Mouse (Mus musculus) lung, embryonic 15.5 days (tissue): Measurements from ENCODE around the gene Pes1. TPM values are rescaled to one million over a fixed set of nuclear protein-coding genes. Genes with fewer than 3 reads are reported as not detected.

Experiments used
- ATAC-seq: fragments of 200-750 bp; cut with Nextera tagmentation; 2 replicates; pipeline ENCODE4 v1.8.0; 2017; ENCODE audit warnings: moderate number of reproducible peaks, borderline replicate concordance; ENCODE audit not compliant: low FRiP score, low TSS enrichment; ENCODE audit errors: extremely low read depth
- H3K27ac ChIP-seq: fragments of 300-500 bp; sonication (generic); 2 replicates; pipeline ENCODE4 v1.5.1; 2015; ENCODE audit warnings: moderate library complexity, mild to moderate bottlenecking, inconsistent platforms
- H3K27me3 ChIP-seq: fragments of 300-500 bp; sonication (generic); 2 replicates; pipeline ENCODE4 v1.6.1; 2015; ENCODE audit warnings: inconsistent platforms
- H3K36me3 ChIP-seq: fragments of 300-500 bp; sonication (generic); 2 replicates; pipeline ENCODE4 v1.6.1; 2015; ENCODE audit warnings: inconsistent platforms
- H3K4me1 ChIP-seq: fragments of 300-500 bp; sonication (generic); 2 replicates; pipeline ENCODE4 v1.6.1; 2015; ENCODE audit warnings: inconsistent platforms
- H3K4me2 ChIP-seq: fragments of 300-500 bp; sonication (generic); 2 replicates; pipeline ENCODE4 v1.6.1; 2015; ENCODE audit warnings: inconsistent platforms, mild to moderate bottlenecking, moderate library complexity
- H3K4me3 ChIP-seq: fragments of 300-500 bp; sonication (generic); 2 replicates; pipeline ENCODE4 v1.5.1; 2015; ENCODE audit warnings: mild to moderate bottlenecking, inconsistent platforms
- H3K9ac ChIP-seq: fragments of 300-500 bp; sonication (generic); 2 replicates; pipeline ENCODE4 v1.6.1; 2015; ENCODE audit warnings: inconsistent platforms
- H3K9me3 ChIP-seq: fragments of 300-500 bp; sonication (generic); 2 replicates; pipeline ENCODE4 v1.6.1; 2016; ENCODE audit warnings: inconsistent platforms
- WGBS: fragments of 180-500 bp; shearing (Covaris S2); methylation state at CpG from one replicate; pipeline ENCODE4 v1.1.7; 2015; 5-methylcytosine and 5-hydroxymethylcytosine counted together
- polyA plus RNA-seq: library from polyadenylated mRNA; unstranded; fragments of >200 nt; fragmentation: Nextera tagmentation; extraction: Ambion mirVana; gene quantifications from 2 replicates; pipeline ENCODE4 v1.2.1, GENCODE M21; 2015

Pes1 gene
- 76.2 and 78.1 TPM in 2 replicates for polyA plus RNA-seq

DNA sequence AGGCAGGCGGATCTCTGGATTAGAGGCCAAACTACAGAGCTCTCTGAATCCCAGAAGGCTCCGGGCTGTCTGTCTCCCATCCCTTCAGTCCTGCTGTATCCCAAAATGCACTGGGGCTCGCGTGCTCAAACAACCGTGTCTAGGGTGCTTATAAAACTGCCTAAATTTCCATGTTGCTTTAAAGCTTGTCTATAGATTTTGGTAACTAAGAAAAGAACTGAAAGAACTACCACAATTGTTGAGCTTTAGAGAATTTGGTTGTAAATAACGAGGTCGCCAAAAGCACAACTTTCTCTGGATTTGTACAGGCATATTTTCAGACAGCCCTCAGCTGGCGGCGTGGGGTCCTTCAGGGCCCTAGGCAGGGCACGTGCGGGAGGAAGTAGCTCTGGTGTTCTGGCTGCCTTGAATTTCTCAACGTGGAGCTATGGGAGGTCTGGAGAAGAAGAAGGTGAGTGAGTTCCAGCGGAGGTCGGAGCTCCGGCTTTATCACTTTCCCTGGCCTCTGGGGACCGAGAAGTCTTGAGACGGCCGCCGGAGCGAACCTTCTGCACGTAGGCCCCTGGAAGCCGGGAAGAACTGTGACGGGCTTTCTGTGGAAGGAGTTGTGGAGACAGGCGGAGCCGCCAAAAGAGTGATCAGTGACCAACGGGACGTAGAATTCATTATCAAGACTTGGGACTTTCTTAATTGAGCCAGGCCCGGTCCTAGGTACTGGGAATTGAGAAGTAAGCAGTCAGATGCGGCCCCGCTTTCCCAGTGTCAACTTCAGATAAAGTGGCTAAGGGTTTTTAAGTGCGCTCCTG lies at the start of gene Pes1:
Gene Pes1, plus strand, starts transcription at position 366 of the 806 bp plus-strand sequence.
- H3K27me3 ChIP-seq, result no peaks in the 10 kb centered on the region
- peaks cover 16% of the 10 kb centered on the region for H3K4me1 ChIP-seq
- H3K9ac ChIP-seq, result peak within 1 kb of the TSS; percentile 76
- WGBS, result 1% methylated on average over 31 of the region's 31 CpGs
- peaks cover 4% of the 10 kb centered on the region for H3K36me3 ChIP-seq
- H3K9me3 ChIP-seq, result no peaks in the 10 kb centered on the region
- ATAC-seq, result peak; percentile 94
- H3K4me2 ChIP-seq, result peak within 1 kb of the TSS; percentile 68
- peak within 1 kb of the TSS; percentile 81 for H3K4me3 ChIP-seq
- H3K27ac ChIP-seq, result peak within 1 kb of the TSS; percentile 66

GRCm38 (mm10) chr11:3914109-3914840 lies 49.5 kb upstream of the Pes1 start, which contains the start of gene Slc35e4:
Gene Slc35e4 (minus strand): TSS chr11:3914664.
- Histone ChIP-seq H3K36me3 (0 out of 2 replicates have a peak, but pooled peaks cover 3% of the 10 kb centered on the region), H3K9me3 (no peaks in the 10 kb centered on the region), H3K4me1 (peaks cover 38% of the 10 kb centered on the region), H3K27me3 (peaks cover 9% of the 10 kb centered on the region; the same call in 1 of the 2 replicates), H3K4me2 (peak within 1 kb of the TSS; percentile 95), H3K27ac (peak within 1 kb of the TSS; percentile 67), H3K4me3 (peak within 1 kb of the TSS; percentile 64), H3K9ac (peak within 1 kb of the TSS; percentile 51)
- peak; percentile 62 for ATAC-seq
- WGBS, result under 1% methylated on average over 28 of the region's 28 CpGs

DNA sequence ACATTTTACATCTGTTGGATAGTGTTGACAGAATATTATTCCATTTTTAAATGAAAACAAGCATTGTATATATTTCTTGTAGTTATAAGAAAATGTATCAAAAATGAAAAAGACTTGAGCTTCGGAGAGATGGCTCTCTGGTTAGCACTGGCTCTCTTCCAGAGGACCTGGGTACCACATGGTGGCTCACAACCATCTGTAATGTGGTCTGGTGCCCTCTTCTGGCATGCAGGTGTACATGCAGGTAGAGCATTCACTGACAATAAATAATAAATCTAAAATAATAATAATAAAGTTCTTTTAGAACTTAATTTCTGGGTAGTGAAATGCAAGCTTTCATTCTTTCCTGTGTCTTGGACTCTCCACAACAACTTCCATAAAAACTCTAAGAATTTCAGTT lies 45.0 kb upstream of the Pes1 start:
- no peak for ATAC-seq
- no peak overlapping the region for H3K4me3 ChIP-seq
- no peak overlapping the region for H3K4me2 ChIP-seq
- H3K27ac ChIP-seq, result no peak overlapping the region
- no peaks in the 10 kb centered on the region for H3K9me3 ChIP-seq
- 0 out of 2 replicates have a peak, but pooled peaks cover 3% of the 10 kb centered on the region for H3K36me3 ChIP-seq
- 52% methylated on average over 1 of the region's 1 CpGs for WGBS
- H3K9ac ChIP-seq, result no peak overlapping the region
- peaks cover 7% of the 10 kb centered on the region for H3K4me1 ChIP-seq
- H3K27me3 ChIP-seq, result no peaks in the 10 kb centered on the region

GRCm38 (mm10) chr11:3920476-3920875 lies 43.3 kb upstream of the Pes1 start:
- no peak for ATAC-seq

GRCm38 (mm10) chr11:3921281-3921850 lies 42.4 kb upstream of the Pes1 start:
- Histone ChIP-seq H3K9ac (no peak overlapping the region), H3K36me3 (0 out of 2 replicates have a peak, but pooled peaks cover 3% of the 10 kb centered on the region), H3K9me3 (no peaks in the 10 kb centered on the region), H3K4me2 (no peak overlapping the region), H3K4me3 (no peak overlapping the region), H3K27ac (no peak overlapping the region), H3K27me3 (no peaks in the 10 kb centered on the region), H3K4me1 (no peaks in the 10 kb centered on the region)
- 33% methylated on average over 8 of the region's 8 CpGs for WGBS
- peak; percentile 64; the same call in 1 of the 2 replicates for ATAC-seq

More at GRCm38 (mm10) chr11:3920476-3920875, 43.3 kb upstream of the Pes1 start:
- Histone ChIP-seq H3K9ac (no peak overlapping the region), H3K9me3 (no peaks in the 10 kb centered on the region), H3K27me3 (no peaks in the 10 kb centered on the region), H3K27ac (no peak overlapping the region), H3K4me1 (no peaks in the 10 kb centered on the region), H3K4me2 (no peak overlapping the region), H3K36me3 (0 out of 2 replicates have a peak, but pooled peaks cover 3% of the 10 kb centered on the region), H3K4me3 (no peak overlapping the region)
- 82% methylated on average over 7 of the region's 7 CpGs for WGBS

DNA sequence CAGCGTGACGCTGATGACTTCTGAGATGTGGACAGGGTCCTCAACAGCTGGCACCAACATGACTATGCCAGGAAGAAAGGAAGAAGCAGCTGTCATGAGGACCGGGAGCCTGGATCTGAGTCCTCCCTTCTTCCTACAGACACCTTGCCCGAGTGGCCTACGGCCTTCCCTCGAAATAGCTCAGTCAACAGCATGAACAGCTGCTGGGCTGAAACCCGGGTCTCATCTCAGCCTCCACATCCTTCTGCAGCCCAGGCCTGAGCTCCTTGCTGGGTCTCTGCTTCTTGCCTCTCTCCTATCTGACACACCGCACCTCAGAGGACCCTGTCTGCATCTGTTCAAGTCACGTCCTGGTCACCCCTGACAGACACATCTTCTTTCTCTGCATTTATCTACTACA lies 41.7 kb upstream of the Pes1 start:
- Histone ChIP-seq H3K4me1 (no peaks in the 10 kb centered on the region), H3K27me3 (no peaks in the 10 kb centered on the region), H3K27ac (no peak overlapping the region), H3K36me3 (peaks cover 6% of the 10 kb centered on the region; the same call in 1 of the 2 replicates), H3K4me2 (no peak overlapping the region), H3K9me3 (no peaks in the 10 kb centered on the region), H3K4me3 (no peak overlapping the region), H3K9ac (no peak overlapping the region)
- WGBS, result 89% methylated on average over 9 of the region's 9 CpGs
- no peak for ATAC-seq

DNA sequence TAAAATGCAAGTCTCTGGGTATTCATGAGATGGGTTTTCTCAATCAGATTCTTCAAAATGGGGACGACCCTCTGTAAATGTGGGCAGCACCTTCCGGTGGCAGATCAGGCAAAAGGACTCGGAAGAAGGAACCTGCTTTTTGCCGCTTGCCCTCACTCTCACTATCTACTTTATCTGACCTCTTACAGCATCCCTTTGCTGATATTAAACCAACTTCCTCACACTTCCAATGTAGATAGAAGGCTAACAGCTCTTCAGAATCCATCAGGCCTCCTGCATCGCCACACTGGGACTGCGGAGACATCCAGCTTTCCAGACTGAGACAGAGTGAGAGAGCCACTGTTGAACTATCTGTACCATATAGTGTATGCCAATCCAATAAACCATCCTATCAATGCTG lies 41.0 kb upstream of the Pes1 start:
- no peaks in the 10 kb centered on the region for H3K4me1 ChIP-seq
- H3K36me3 ChIP-seq, result peaks cover 5% of the 10 kb centered on the region; the same call in 1 of the 2 replicates
- ATAC-seq, result no peak
- WGBS, result 93% methylated on average over 6 of the region's 6 CpGs
- H3K27me3 ChIP-seq, result no peaks in the 10 kb centered on the region
- no peak overlapping the region for H3K4me2 ChIP-seq
- H3K4me3 ChIP-seq, result no peak overlapping the region
- no peak overlapping the region for H3K9ac ChIP-seq
- H3K9me3 ChIP-seq, result no peaks in the 10 kb centered on the region
- no peak overlapping the region for H3K27ac ChIP-seq

GRCm38 (mm10) chr11:3925916-3926315 lies 37.9 kb upstream of the Pes1 start:
- Histone ChIP-seq H3K4me2 (no peak overlapping the region), H3K9ac (no peak overlapping the region), H3K27me3 (no peaks in the 10 kb centered on the region), H3K4me3 (no peak overlapping the region), H3K9me3 (no peaks in the 10 kb centered on the region), H3K4me1 (peaks cover 3% of the 10 kb centered on the region), H3K27ac (no peak overlapping the region), H3K36me3 (peaks cover 3% of the 10 kb centered on the region; the same call in 1 of the 2 replicates)
- ATAC-seq, result no peak
- WGBS, result 74% methylated on average over 10 of the region's 10 CpGs

- Histone ChIP-seq H3K27ac (no peak overlapping the region), H3K4me3 (no peak overlapping the region), H3K4me2 (no peak overlapping the region)
Observed at GRCm38 (mm10) chr11:3930019-3930418, 33.8 kb upstream of the Pes1 start.

DNA sequence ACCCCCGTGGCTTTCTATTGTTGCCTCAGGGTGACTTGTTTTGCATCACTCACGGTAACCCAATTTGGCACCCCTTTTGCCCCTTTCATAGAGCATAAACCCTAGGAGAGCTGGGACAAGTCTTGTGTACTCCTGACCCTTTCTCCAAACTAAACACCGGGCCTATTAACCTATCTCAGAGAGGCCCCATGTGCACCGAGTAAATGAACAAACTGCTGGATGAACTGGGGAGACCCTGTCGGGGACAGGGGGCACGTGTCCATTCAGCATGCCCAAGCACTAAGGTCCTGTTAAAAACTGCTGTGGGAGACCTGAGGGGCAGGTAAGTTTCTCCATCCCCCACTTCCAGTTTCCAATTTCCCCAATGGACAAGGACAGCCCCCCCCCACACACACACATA lies 32.8 kb upstream of the Pes1 start:
- H3K36me3 ChIP-seq, result peaks cover 3% of the 10 kb centered on the region; the same call in 1 of the 2 replicates
- H3K9me3 ChIP-seq, result no peaks in the 10 kb centered on the region
- peak overlapping the region; percentile 81 for H3K4me2 ChIP-seq
- ATAC-seq, result no peak
- no peak overlapping the region for H3K27ac ChIP-seq
- peaks cover 16% of the 10 kb centered on the region for H3K4me1 ChIP-seq
- 0 out of 2 replicates have a peak overlapping the region, but pooled peaks have one; percentile 37 for H3K9ac ChIP-seq
- H3K4me3 ChIP-seq, result peak overlapping the region; percentile 49
- H3K27me3 ChIP-seq, result no peaks in the 10 kb centered on the region
- 31% methylated on average over 6 of the region's 6 CpGs for WGBS

More at GRCm38 (mm10) chr11:3930019-3930418, 33.8 kb upstream of the Pes1 start:
- H3K9ac ChIP-seq, result no peak overlapping the region
- WGBS, result 61% methylated on average over 4 of the region's 4 CpGs
- H3K36me3 ChIP-seq, result peaks cover 3% of the 10 kb centered on the region; the same call in 1 of the 2 replicates
- no peaks in the 10 kb centered on the region for H3K27me3 ChIP-seq
- H3K4me1 ChIP-seq, result peaks cover 16% of the 10 kb centered on the region
- H3K9me3 ChIP-seq, result no peaks in the 10 kb centered on the region
- no peak for ATAC-seq

- ATAC-seq, result peak; percentile 84
- peak within 1 kb of the TSS; percentile 37 for H3K9ac ChIP-seq
- H3K4me1 ChIP-seq, result peaks cover 16% of the 10 kb centered on the region
- H3K36me3 ChIP-seq, result peaks cover 2% of the 10 kb centered on the region; the same call in 1 of the 2 replicates
- no peaks in the 10 kb centered on the region for H3K9me3 ChIP-seq
- H3K27me3 ChIP-seq, result no peaks in the 10 kb centered on the region
- H3K4me3 ChIP-seq, result peak within 1 kb of the TSS; percentile 49
- peak within 1 kb of the TSS; percentile 81 for H3K4me2 ChIP-seq
- WGBS, result under 1% methylated on average over 20 of the region's 26 CpGs
- peak within 1 kb of the TSS; percentile 68 for H3K27ac ChIP-seq
Observed at GRCm38 (mm10) chr11:3931511-3932211, 32.1 kb upstream of the Pes1 start, which contains the start of gene Tcn2. Gene Tcn2 (minus strand): TSS chr11:3932159.
